Mouse (Mus musculus) embryonic facial prominence, embryonic 12.5 days (tissue): ENCODE measurements around the gene Pla2g1b. TPM values are rescaled to one million over a fixed set of nuclear protein-coding genes. Genes with fewer than 3 reads are reported as not detected.
A peak's percentile ranks its signal among the peaks of the same experiment; 100 is the strongest.

ENCODE experiments used
- ATAC-seq: fragments of 200-750 bp; cut with Nextera tagmentation; 2 replicates; pipeline ENCODE4 v1.8.0; 2017; ENCODE audit not compliant: insufficient number of reproducible peaks, insufficient read depth, low FRiP score, low TSS enrichment
- H3K27ac ChIP-seq: fragments of 300-500 bp; sonication (generic); 2 replicates; pipeline ENCODE4 v1.5.1; 2016; ENCODE audit warnings: mild to moderate bottlenecking
- H3K27me3 ChIP-seq: fragments of 300-500 bp; sonication (generic); 2 replicates; pipeline ENCODE4 v1.6.1; 2016; ENCODE audit warnings: mild to moderate bottlenecking, moderate library complexity
- H3K36me3 ChIP-seq: fragments of 300-500 bp; sonication (generic); 2 replicates; pipeline ENCODE4 v1.6.1; 2016; ENCODE audit warnings: mild to moderate bottlenecking
- H3K4me1 ChIP-seq: fragments of 300-500 bp; sonication (generic); 2 replicates; pipeline ENCODE4 v1.6.1; 2016
- H3K4me2 ChIP-seq: fragments of 300-500 bp; sonication (generic); replicated peaks from 2 replicates; pipeline ENCODE4 v1.6.1; 2016; ENCODE audit warnings: mild to moderate bottlenecking, moderate library complexity
- H3K4me3 ChIP-seq: fragments of 300-500 bp; sonication (generic); 2 replicates; pipeline ENCODE4 v1.5.1; 2016; ENCODE audit warnings: mild to moderate bottlenecking
- H3K9ac ChIP-seq: fragments of 300-500 bp; sonication (generic); 2 replicates; pipeline ENCODE4 v1.6.1; 2016; ENCODE audit warnings: mild to moderate bottlenecking, moderate library complexity
- H3K9me3 ChIP-seq: fragments of 300-500 bp; sonication (generic); 2 replicates; pipeline ENCODE4 v1.6.1; 2016; ENCODE audit warnings: mild to moderate bottlenecking, moderate library complexity
- WGBS: fragments of 180-500 bp; shearing (Covaris S2); methylation state at CpG from one replicate; pipeline ENCODE4 v1.1.7; 2016; 5-methylcytosine and 5-hydroxymethylcytosine counted together
- polyA plus RNA-seq: library from polyadenylated mRNA; unstranded; fragments of >200 nt; fragmentation: Nextera tagmentation; extraction: Ambion mirVana; gene quantifications from 2 replicates; pipeline ENCODE4 v1.2.1, GENCODE M21; 2016

The Pla2g1b gene
- polyA plus RNA-seq, 1 experiment from 2014 or later, result not detected

DNA sequence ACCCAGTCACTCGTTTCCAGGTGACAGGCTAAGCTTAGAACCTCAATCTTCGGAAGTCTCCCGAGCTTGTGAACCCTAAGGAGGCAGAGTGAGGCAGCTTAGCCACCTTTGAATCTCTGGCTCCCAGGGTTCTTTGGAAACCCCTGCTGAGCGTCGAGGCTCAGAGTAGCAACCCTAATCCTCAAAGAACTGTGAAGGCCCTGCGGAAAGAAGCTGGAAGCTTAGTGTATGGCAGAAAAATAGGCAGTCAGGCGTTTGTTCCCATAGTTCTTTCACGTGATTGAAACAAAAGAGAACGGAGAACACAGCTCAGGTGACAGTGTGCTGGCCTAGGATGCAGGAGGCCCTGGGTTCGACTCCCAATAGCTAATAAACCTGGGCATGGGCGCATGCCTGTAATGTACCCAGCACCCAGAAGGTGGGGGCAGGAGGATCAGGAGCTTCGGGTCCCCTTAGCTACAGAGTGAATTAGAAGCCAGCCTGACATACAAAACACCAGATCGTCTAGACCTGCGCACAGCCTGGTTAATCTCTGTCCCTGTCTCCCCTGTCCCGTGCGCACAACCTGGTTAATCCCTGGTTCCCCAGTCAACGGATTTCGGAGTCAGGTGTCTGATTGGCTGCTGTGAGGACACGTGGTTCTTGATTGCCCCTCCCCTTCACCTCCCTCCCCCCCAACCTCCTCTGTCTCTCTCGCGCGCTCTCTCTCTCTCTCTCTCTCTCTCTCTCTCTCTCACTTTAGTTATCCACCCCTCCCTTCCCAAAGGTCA is 9.5 kb downstream of the Pla2g1b start:
- Histone ChIP-seq H3K9ac (peak overlapping the region; percentile 36; the same call in 1 of the 2 replicates), H3K4me2 (peak overlapping the region; percentile 55), H3K27me3 (peaks cover 6% of the 10 kb centered on the region), H3K9me3 (no peaks in the 10 kb centered on the region), H3K4me3 (peak overlapping the region; percentile 34), H3K36me3 (no peaks in the 10 kb centered on the region), H3K4me1 (0 out of 2 replicates have a peak, but pooled peaks cover 4% of the 10 kb centered on the region), H3K27ac (peak overlapping the region; percentile 7; the same call in 1 of the 2 replicates)
- 0 out of 2 replicates have a peak, but pooled peaks have one; percentile 19 for ATAC-seq
- 10% methylated on average over 22 of the region's 22 CpGs for WGBS

DNA sequence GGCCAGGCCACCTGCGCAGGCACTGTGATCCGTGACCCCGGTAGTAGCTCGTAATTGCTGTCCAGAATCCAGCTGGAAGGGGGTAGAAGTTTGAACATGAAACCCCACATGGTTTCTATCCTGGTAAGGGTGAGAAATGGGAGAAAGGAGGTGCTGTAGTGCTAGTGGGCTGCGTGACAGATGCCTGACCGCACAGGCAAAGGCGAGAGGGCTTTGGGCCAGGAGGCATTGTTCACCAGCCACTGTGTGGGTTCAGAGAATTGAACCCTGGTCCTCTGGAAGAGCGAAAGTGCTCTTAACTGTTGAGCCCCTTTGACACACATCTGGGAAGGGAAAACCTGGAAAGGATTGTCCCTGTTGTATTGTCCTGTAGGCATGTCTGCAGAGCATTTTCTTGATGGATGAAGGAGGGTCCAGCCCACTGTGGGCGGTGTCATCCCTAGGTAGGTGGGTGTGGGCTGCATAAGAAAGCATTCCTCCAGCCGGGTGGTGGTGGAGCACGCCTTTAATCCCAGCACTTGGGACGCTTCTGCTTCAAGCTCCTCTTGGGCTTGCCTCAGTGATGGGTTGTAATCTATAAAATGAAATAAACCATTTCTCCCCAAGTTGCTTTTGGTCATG is 10.2 kb downstream of the Pla2g1b start:
- peak; percentile 38; the same call in 1 of the 2 replicates for ATAC-seq
- Histone ChIP-seq H3K4me1 (0 out of 2 replicates have a peak, but pooled peaks cover 4% of the 10 kb centered on the region), H3K4me3 (peak overlapping the region; percentile 34), H3K9me3 (no peaks in the 10 kb centered on the region), H3K27me3 (peaks cover 11% of the 10 kb centered on the region), H3K4me2 (peak overlapping the region; percentile 55), H3K36me3 (no peaks in the 10 kb centered on the region), H3K9ac (peak overlapping the region; percentile 36; the same call in 1 of the 2 replicates), H3K27ac (peak overlapping the region; percentile 7; the same call in 1 of the 2 replicates)
- 33% methylated on average over 12 of the region's 12 CpGs for WGBS

DNA sequence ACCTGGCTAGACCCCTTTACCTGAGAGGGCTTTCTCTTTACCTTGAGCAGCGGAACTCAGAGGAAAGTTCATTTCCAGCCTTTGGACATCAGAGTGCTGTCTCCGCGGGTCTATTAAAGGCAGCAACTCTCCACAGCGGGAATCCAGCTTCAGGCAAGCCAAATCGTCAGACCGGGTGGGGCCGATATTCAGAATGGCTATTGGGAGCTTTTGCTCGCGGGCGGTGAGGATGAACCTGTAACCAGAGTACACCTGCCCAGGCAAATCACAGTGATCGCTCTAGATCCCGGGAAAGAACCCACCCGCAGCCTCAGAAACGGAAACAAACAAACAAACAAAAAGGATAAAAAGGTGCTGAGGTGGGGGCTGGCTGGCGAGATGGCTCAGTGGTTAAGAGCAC is 13.5 kb downstream of the Pla2g1b start:
- peaks cover 14% of the 10 kb centered on the region for H3K4me1 ChIP-seq
- H3K9me3 ChIP-seq, result no peaks in the 10 kb centered on the region
- peaks cover 23% of the 10 kb centered on the region for H3K27me3 ChIP-seq
- no peak for ATAC-seq
- no peak overlapping the region for H3K4me3 ChIP-seq
- no peaks in the 10 kb centered on the region for H3K36me3 ChIP-seq
- no peak overlapping the region for H3K9ac ChIP-seq
- 32% methylated on average over 15 of the region's 15 CpGs for WGBS
- H3K4me2 ChIP-seq, result no peak overlapping the region
- no peak overlapping the region for H3K27ac ChIP-seq

DNA sequence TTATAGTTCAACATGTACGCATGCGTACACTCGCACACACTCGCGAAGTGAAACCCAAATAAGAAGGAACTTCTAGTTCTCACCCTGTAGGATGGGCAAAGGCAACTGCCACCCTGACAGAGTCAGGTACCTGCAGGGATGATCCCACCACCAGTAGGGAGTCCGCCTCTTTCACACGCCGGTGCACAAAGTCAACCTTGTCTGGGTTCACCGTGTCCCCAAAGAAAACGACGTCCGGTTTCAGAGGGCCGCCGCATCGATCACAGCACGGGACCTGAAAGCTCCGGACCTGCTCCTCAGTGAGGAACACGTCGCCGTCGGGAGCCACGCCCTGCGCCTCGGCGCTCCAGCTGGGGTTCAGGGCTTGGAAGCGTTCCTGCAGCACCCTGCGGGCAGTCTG is 14.0 kb downstream of the Pla2g1b start:
- Histone ChIP-seq H3K4me2 (peak overlapping the region; percentile 39), H3K27ac (no peak overlapping the region), H3K9me3 (no peaks in the 10 kb centered on the region), H3K4me1 (peaks cover 16% of the 10 kb centered on the region), H3K36me3 (no peaks in the 10 kb centered on the region), H3K4me3 (no peak overlapping the region), H3K9ac (no peak overlapping the region), H3K27me3 (peaks cover 23% of the 10 kb centered on the region)
- ATAC-seq, result no peak
- 13% methylated on average over 27 of the region's 27 CpGs for WGBS

DNA sequence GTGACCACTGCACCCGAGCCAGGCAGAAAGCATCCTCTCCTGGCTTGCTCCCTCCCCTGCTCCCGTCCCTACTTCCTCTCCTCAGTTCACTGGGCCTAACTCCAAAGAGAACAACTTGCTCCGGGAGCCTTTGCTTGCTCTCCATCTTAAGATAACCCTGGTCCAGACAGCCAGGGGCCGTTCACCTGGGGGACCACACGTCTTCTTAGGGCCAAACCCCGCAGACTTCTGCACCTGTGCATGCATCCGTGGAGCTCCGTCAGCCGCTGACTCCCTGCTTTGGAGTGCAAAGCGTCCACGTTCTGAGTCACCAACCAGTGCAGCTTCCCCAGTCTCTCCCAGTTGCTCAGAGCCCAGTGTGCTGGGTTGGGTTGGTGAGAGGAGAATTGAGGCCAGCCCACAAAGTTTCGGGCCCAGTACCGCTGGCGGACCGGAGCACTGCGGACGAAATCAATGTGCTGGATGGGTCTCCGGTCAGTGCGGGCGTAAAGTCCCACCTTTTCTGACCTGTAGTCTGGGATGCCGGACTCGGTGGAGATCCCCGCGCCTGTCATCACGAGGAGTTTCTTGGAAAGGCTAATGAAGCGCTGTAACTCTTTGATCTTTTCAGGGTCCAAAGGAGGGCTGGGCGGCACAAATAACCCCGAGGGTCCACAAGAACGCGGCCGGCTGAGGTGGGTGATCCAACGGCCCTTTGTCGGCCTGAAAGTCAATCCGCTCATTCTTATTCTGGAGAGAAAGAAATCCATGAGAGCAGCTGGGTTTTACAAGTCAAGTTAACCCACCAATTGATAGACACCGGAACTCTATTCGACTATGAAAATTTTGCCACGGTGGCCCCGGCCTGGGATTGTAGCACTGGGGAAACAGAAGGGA is 16.6 kb downstream of the Pla2g1b start:
- peak overlapping the region; percentile 9; the same call in 1 of the 2 replicates for H3K9ac ChIP-seq
- peaks cover 12% of the 10 kb centered on the region for H3K4me1 ChIP-seq
- no peaks in the 10 kb centered on the region for H3K36me3 ChIP-seq
- H3K4me2 ChIP-seq, result peak overlapping the region; percentile 36
- no peak for ATAC-seq
- 28% methylated on average over 38 of the region's 38 CpGs for WGBS
- H3K27ac ChIP-seq, result no peak overlapping the region
- H3K9me3 ChIP-seq, result no peaks in the 10 kb centered on the region
- H3K27me3 ChIP-seq, result peaks cover 23% of the 10 kb centered on the region
- peak overlapping the region; percentile 9; the same call in 1 of the 2 replicates for H3K4me3 ChIP-seq

DNA sequence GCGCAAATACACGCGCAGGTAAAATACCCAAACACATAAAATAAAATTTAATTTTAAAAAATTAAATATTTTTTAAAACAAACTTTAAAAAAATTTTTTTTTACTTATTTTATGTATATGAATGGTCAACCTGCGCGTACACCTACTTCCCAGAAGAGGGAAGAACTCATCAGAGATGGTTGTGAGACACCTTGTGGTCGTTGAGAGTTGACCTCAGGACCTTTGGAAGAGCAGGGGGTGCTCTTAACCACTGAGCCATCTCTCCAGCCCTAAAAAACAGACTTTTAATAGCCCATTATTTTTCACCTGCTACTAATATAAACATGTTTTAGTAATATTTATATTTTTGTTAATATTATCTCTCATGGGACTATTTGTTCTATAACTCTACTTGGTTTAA is 17.3 kb downstream of the Pla2g1b start:
- Histone ChIP-seq H3K4me3 (no peak overlapping the region), H3K27me3 (peaks cover 23% of the 10 kb centered on the region), H3K36me3 (no peaks in the 10 kb centered on the region), H3K4me1 (peaks cover 12% of the 10 kb centered on the region), H3K4me2 (no peak overlapping the region), H3K9ac (no peak overlapping the region), H3K9me3 (no peaks in the 10 kb centered on the region), H3K27ac (no peak overlapping the region)
- WGBS, result 25% methylated on average over 6 of the region's 6 CpGs
- ATAC-seq, result no peak

DNA sequence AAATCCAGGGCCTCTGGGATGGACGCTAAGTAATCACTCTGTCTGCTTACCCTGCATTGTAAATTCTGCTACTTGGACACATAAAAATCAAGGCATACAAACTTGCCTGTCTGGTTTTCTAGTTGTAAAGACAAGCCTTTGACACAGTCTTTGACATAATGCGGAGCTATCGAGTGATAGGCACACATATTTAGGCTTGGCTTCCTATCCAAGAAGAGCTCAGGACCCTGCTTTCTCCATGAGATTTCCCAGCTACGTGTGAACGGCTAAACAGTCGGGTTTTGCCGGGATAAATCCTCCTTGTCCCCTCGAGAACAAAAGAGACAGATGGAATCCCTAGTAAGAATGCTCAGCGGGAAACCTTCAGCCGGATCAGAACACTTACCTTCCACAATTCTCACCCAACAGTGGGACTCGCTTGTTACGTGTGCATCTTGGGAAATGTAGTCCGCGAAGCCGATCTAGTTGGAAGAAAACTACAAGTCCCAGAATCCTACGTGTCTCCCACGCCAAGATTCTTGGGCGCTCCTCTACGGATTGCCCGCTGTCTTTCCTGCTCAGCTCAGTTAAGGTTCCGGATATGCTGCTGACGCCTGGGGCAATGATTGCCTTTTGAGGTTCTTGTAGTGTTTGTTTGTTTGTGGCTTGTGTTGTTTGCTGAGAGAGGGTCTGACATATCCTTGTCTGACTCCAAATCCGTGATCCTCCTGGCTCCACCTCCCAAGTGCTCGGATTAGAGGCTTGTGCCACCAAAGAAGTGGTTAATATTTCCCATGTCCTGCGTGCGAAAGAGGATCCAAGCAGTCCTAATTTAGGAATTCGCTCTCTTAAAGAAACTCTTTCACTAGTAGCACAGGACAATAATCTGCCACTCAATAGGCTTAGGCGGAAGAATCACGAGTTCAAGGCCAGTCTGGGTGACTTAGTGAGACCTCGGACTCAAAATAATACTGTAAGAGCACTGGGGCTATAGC is 18.2 kb downstream of the Pla2g1b start, which contains the start of gene Sirt4:
Gene Sirt4, minus strand, starts transcription at position 779 of the 974 bp plus-strand sequence.
- Histone ChIP-seq H3K36me3 (no peaks in the 10 kb centered on the region), H3K4me1 (peaks cover 12% of the 10 kb centered on the region), H3K27ac (peak within 1 kb of the TSS; percentile 72), H3K9me3 (no peaks in the 10 kb centered on the region), H3K4me2 (peak within 1 kb of the TSS; percentile 65), H3K27me3 (peaks cover 23% of the 10 kb centered on the region), H3K9ac (peak within 1 kb of the TSS; percentile 58), H3K4me3 (peak within 1 kb of the TSS; percentile 46)
- peak; percentile 85 for ATAC-seq
- WGBS, result 8% methylated on average over 30 of the region's 30 CpGs

DNA sequence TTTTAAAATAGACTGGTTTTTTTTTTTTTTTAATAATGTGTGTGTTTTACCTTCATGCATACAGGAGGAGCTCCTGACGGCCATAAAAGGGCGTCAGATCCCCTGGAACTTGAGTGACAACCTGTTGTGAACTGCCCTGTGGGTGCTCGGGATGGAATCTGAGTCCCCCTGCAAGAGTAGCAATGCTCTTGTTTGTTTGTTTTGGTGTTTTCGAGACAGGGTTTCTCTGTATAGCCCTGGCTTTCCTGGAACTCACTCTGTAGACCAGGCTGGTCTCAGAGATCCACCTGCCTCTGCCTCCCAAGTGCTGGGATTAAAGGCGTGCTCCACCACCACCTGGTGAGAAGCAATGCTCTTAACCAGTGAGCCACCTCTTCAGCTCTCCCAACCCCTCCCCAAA is 18.9 kb downstream of the Pla2g1b start:
- ATAC-seq, result no peak
- Histone ChIP-seq H3K4me3 (peak overlapping the region; percentile 46), H3K27ac (peak overlapping the region; percentile 72; the same call in 1 of the 2 replicates), H3K9me3 (no peaks in the 10 kb centered on the region), H3K4me2 (peak overlapping the region; percentile 65), H3K36me3 (no peaks in the 10 kb centered on the region), H3K9ac (peak overlapping the region; percentile 58; the same call in 1 of the 2 replicates), H3K27me3 (peaks cover 23% of the 10 kb centered on the region), H3K4me1 (peaks cover 12% of the 10 kb centered on the region)
- 72% methylated on average over 5 of the region's 5 CpGs for WGBS

DNA sequence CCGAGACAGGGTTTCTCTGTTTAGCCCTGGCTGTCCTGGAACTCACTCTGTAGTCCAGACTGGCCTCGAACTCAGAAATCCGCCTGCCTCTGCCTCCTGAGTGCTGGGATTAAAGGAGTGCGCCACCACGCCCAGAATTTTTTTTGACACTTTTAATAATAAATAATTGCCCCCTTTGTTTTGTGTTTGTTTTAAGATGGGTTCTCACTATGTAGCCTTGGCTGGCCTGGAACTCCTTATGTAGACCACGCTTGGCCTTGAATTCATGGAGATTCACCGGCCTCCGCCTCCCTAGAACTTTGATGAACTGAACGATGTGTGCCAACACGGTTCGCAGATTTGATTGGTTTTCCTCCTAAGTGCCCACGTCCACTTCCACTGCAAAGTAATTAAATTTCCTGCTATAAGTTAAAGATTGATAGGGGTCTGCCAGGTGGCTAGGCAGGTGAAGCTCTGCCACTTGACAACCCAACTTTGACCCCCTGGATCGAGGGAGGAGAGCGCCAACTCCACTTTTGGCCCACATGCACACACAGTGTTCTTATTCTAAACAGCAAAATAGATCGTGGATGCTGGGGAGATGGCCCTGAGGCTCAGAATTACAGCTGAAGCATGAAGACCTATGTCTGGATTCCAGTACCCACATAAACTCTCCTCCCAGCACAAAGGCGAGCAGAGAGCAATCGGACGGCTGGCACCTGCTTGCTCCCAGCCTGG is 19.6 kb downstream of the Pla2g1b start:
- H3K4me2 ChIP-seq, result no peak overlapping the region
- no peak for ATAC-seq

DNA sequence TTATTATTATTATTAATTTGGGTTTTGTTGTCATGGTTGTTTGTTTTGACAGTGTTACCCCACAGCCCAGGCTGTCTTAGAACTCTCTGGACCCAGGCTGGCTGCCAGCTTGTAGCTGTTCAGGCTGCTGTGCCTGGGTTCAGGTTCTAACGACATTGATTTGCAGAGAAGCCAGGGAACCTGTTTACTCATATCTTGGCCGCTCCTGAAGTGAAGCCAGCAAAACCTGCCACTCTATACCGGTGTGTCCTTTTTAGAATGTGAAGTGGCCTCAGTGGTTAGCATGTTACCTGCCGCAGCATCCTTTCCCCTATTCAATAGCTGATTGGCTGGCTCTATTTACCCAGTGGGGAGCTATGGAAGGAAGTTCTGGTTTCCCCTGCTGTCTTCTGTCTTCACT is 20.7 kb downstream of the Pla2g1b start:
- 51% methylated on average over 4 of the region's 4 CpGs for WGBS
- Histone ChIP-seq H3K36me3 (no peaks in the 10 kb centered on the region), H3K4me3 (no peak overlapping the region)

More for the DNA sequence above, 19.6 kb downstream of the Pla2g1b start:
- WGBS, result 82% methylated on average over 18 of the region's 18 CpGs
- no peaks in the 10 kb centered on the region for H3K9me3 ChIP-seq
- peaks cover 16% of the 10 kb centered on the region for H3K27me3 ChIP-seq
- H3K9ac ChIP-seq, result no peak overlapping the region
- H3K4me3 ChIP-seq, result no peak overlapping the region
- no peaks in the 10 kb centered on the region for H3K36me3 ChIP-seq
- H3K27ac ChIP-seq, result no peak overlapping the region
- H3K4me1 ChIP-seq, result peaks cover 12% of the 10 kb centered on the region

More for the DNA sequence above, 20.7 kb downstream of the Pla2g1b start:
- Histone ChIP-seq H3K9me3 (no peaks in the 10 kb centered on the region), H3K27ac (no peak overlapping the region), H3K9ac (no peak overlapping the region), H3K4me1 (peaks cover 18% of the 10 kb centered on the region), H3K27me3 (peaks cover 13% of the 10 kb centered on the region), H3K4me2 (no peak overlapping the region)
- ATAC-seq, result no peak
